Mouse (Mus musculus): Measurements from ENCODE around the gene Opcml. TPM values are rescaled to one million over a fixed set of nuclear protein-coding genes. Genes with fewer than 3 reads are reported as not detected.

The Opcml gene
- polyA plus RNA-seq, 1 experiment, result 0.03 TPM

- Histone ChIP-seq H3K4me3 (replicated peaks) (no peak overlapping the region), H3K4me1 (ENCODE audit: control insufficient read depth) (no peaks in the 10 kb centered on the region), H3K27me3 (ENCODE audit: control insufficient read depth) (no peaks in the 10 kb centered on the region), H3K9me3 (ENCODE audit: control insufficient read depth, low read length) (no peaks in the 10 kb centered on the region), H3K36me3 (ENCODE audit: control insufficient read depth) (no peaks in the 10 kb centered on the region)
- TF ChIP-seq GATA1 (IDR thresholded peaks at IDR 0.05; ENCODE audit: low read length), result no peak
- TF ChIP-seq TAL1 (IDR thresholded peaks at IDR 0.05; ENCODE audit: low read length), result no peak
These were observed 661.9 kb downstream of the Opcml start for GRCm38 (mm10) chr9:28452509-28452908.

GRCm38 (mm10) chr9:28453062-28453461, 662.5 kb downstream of the Opcml start:
- no peak overlapping the region for H3K4me3 ChIP-seq (replicated peaks)
- TF ChIP-seq TAL1 (IDR thresholded peaks at IDR 0.05; ENCODE audit: low read length), result no peak
- TF ChIP-seq GATA1 (IDR thresholded peaks at IDR 0.05; ENCODE audit: low read length), result no peak
- no peaks in the 10 kb centered on the region for H3K36me3 ChIP-seq (ENCODE audit: control insufficient read depth)
- no peaks in the 10 kb centered on the region for H3K4me1 ChIP-seq (ENCODE audit: control insufficient read depth)
- H3K9me3 ChIP-seq (ENCODE audit: control insufficient read depth, low read length), result no peaks in the 10 kb centered on the region
- H3K27me3 ChIP-seq (ENCODE audit: control insufficient read depth), result no peaks in the 10 kb centered on the region

GRCm38 (mm10) chr9:28457982-28458770, 667.6 kb downstream of the Opcml start:
- Histone ChIP-seq H3K4me1 (ENCODE audit: control insufficient read depth) (no peaks in the 10 kb centered on the region), H3K9me3 (ENCODE audit: control insufficient read depth, low read length) (no peaks in the 10 kb centered on the region), H3K36me3 (ENCODE audit: control insufficient read depth) (no peaks in the 10 kb centered on the region), H3K27me3 (ENCODE audit: control insufficient read depth) (no peaks in the 10 kb centered on the region), H3K4me3 (replicated peaks) (no peak overlapping the region)
- TF ChIP-seq TAL1 (IDR thresholded peaks at IDR 0.05; ENCODE audit: low read length) (no peak), GATA1 (IDR thresholded peaks at IDR 0.05; ENCODE audit: low read length) (no peak)

- Histone ChIP-seq H3K27me3 (ENCODE audit: control insufficient read depth) (no peaks in the 10 kb centered on the region), H3K36me3 (ENCODE audit: control insufficient read depth) (no peaks in the 10 kb centered on the region), H3K9me3 (ENCODE audit: control insufficient read depth, low read length) (no peaks in the 10 kb centered on the region), H3K4me3 (replicated peaks) (no peak overlapping the region), H3K4me1 (ENCODE audit: control insufficient read depth) (no peaks in the 10 kb centered on the region)
- TF ChIP-seq GATA1 (IDR thresholded peaks at IDR 0.05; ENCODE audit: low read length), result no peak
- no peak for TF ChIP-seq TAL1 (IDR thresholded peaks at IDR 0.05; ENCODE audit: low read length)
These were observed 673.0 kb downstream of the Opcml start for GRCm38 (mm10) chr9:28463622-28464021.

DNA sequence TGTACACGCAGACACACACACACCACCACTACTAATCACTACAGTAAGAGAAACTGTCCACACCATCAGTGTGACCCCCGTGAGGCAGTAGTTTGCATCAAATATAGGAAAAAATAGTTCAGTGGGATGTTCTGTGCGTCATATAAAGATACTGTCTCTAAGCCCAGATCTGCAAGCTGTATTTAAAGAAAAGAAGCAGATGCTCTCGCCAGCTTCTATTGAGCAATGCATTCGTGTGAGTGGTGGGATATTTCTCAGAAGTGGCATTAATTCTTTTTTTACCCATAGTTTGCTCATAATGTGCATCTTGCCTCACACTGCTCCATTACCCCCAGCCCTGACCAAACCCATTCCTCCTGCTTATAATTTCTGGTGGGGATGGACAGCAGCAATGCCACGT, 678.8 kb downstream of the Opcml start:
- Histone ChIP-seq H3K4me3 (replicated peaks) (no peak overlapping the region), H3K36me3 (ENCODE audit: control insufficient read depth) (no peaks in the 10 kb centered on the region), H3K4me1 (ENCODE audit: control insufficient read depth) (no peaks in the 10 kb centered on the region), H3K9me3 (ENCODE audit: control insufficient read depth, low read length) (no peaks in the 10 kb centered on the region), H3K27me3 (ENCODE audit: control insufficient read depth) (no peaks in the 10 kb centered on the region)
- TF ChIP-seq GATA1 (IDR thresholded peaks at IDR 0.05; ENCODE audit: low read length) (no peak), TAL1 (IDR thresholded peaks at IDR 0.05; ENCODE audit: low read length) (no peak)

DNA sequence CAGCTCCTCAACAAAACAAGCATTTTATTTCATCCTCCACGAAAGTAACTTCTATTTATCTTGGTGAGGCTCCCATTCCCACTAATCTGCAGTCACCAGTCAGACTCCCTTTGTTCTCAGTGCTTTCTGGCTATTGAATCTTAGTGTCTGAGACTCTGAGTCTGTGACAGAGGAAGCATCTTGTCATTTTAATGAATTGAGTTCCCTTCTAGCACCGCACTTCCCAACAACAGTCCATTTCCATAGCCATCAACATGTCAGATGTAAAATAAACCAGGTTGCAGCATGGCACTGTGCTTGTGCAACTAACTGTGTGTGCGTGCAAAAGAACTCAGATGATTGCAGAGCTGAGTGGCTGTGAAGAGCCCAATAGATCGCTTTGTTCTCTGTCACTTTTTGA, 680.9 kb downstream of the Opcml start:
- no peak overlapping the region for H3K4me3 ChIP-seq (replicated peaks)
- H3K4me1 ChIP-seq (ENCODE audit: control insufficient read depth), result no peaks in the 10 kb centered on the region
- H3K27me3 ChIP-seq (ENCODE audit: control insufficient read depth), result no peaks in the 10 kb centered on the region
- no peaks in the 10 kb centered on the region for H3K36me3 ChIP-seq (ENCODE audit: control insufficient read depth)
- TF ChIP-seq TAL1 (IDR thresholded peaks at IDR 0.05; ENCODE audit: low read length) (no peak), GATA1 (IDR thresholded peaks at IDR 0.05; ENCODE audit: low read length) (no peak)
- H3K9me3 ChIP-seq (ENCODE audit: control insufficient read depth, low read length), result no peaks in the 10 kb centered on the region

DNA sequence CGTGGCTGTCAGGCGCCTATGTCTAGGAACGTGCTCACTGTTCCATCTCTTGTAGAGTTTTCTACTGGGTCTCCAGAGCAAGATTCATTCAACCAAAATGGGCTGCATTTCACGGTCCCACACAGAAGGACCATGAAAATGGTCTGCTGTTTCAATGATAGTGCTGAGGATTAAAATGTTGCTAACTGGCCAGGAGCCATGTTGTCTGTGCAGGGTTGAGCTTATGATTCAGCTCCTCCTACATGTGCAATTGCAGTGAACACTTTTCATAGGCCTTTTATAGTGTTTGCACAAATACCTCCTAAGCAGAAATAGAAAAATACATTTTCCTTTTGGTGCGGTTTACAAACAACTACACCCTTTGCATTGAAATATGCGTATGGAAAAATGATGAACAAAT, 684.0 kb downstream of the Opcml start:
- no peaks in the 10 kb centered on the region for H3K9me3 ChIP-seq (ENCODE audit: control insufficient read depth, low read length)
- H3K36me3 ChIP-seq (ENCODE audit: control insufficient read depth), result no peaks in the 10 kb centered on the region
- H3K27me3 ChIP-seq (ENCODE audit: control insufficient read depth), result no peaks in the 10 kb centered on the region
- no peaks in the 10 kb centered on the region for H3K4me1 ChIP-seq (ENCODE audit: control insufficient read depth)
- TF ChIP-seq GATA1 (IDR thresholded peaks at IDR 0.05; ENCODE audit: low read length), result no peak
- TF ChIP-seq TAL1 (IDR thresholded peaks at IDR 0.05; ENCODE audit: low read length), result no peak
- H3K4me3 ChIP-seq (replicated peaks), result no peak overlapping the region

DNA sequence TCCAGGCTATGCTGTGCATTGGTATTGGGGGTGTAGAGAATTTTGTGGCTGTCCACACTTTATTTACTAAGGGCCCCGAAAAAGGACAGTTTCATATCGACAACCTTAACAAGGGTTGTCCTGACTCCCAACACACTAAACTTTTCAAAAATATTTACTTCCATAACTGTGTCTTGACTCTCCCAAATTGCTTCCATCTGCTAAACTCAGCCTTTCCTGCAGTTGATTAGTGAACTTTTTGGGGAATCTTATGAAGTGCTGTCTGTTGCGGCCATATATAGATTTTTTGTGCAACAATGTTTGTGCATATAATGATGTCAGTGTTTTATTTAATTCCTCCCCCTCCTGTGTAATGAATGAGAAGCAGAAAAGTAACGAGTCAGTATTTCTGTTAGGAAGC, 690.7 kb downstream of the Opcml start:
- Histone ChIP-seq H3K4me1 (ENCODE audit: control insufficient read depth) (no peaks in the 10 kb centered on the region), H3K27me3 (ENCODE audit: control insufficient read depth) (no peaks in the 10 kb centered on the region), H3K9me3 (ENCODE audit: control insufficient read depth, low read length) (no peaks in the 10 kb centered on the region), H3K4me3 (replicated peaks) (no peak overlapping the region), H3K36me3 (ENCODE audit: control insufficient read depth) (no peaks in the 10 kb centered on the region)
- no peak for TF ChIP-seq GATA1 (IDR thresholded peaks at IDR 0.05; ENCODE audit: low read length)
- no peak for TF ChIP-seq TAL1 (IDR thresholded peaks at IDR 0.05; ENCODE audit: low read length)

DNA sequence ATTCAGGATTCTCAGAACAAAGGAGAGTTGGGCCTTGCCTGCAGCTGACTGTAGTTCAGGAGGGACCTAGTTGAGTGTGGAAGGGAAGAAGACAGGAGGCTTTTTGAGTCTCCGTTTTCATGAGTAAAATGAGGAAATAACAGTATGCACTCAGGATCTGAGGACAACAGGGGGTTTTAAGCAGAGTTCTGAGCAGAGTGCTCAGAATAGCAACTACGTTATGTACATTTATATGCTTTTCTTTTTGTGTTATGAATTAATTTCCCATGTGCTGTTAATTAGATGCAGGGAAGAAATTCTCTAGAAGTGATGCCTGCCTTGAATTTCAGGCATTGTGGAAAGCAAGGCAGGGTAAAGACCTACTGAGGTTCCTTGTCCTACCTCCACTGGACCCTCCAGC, 697.9 kb downstream of the Opcml start:
- Histone ChIP-seq H3K9me3 (ENCODE audit: control insufficient read depth, low read length) (no peaks in the 10 kb centered on the region), H3K4me1 (ENCODE audit: control insufficient read depth) (no peaks in the 10 kb centered on the region), H3K27me3 (ENCODE audit: control insufficient read depth) (no peaks in the 10 kb centered on the region), H3K4me3 (replicated peaks) (no peak overlapping the region), H3K36me3 (ENCODE audit: control insufficient read depth) (no peaks in the 10 kb centered on the region)
- no peak for TF ChIP-seq GATA1 (IDR thresholded peaks at IDR 0.05; ENCODE audit: low read length)
- TF ChIP-seq TAL1 (IDR thresholded peaks at IDR 0.05; ENCODE audit: low read length), result no peak

DNA sequence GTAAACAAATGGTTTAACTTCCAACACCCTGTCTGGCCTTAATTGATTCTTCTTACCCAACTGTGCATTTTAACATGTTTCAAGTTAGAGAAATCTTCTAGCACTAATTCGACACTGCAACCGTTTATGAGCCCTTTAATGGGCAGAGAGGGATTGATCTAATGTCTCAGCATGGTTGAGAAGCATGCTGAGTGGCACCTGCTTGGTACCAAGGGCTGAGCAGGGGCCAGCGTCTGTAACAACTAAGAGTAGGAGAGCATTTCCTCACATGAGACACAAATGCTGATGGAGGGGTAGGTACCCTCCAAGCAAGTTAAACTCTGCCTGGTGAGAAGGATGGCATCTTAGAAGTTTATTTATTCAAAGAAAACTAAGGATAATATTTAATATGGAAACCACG, 699.3 kb downstream of the Opcml start:
- Histone ChIP-seq H3K4me3 (replicated peaks) (no peak overlapping the region), H3K36me3 (ENCODE audit: control insufficient read depth) (no peaks in the 10 kb centered on the region), H3K9me3 (ENCODE audit: control insufficient read depth, low read length) (no peaks in the 10 kb centered on the region), H3K4me1 (ENCODE audit: control insufficient read depth) (no peaks in the 10 kb centered on the region), H3K27me3 (ENCODE audit: control insufficient read depth) (no peaks in the 10 kb centered on the region)
- no peak for TF ChIP-seq TAL1 (IDR thresholded peaks at IDR 0.05; ENCODE audit: low read length)
- no peak for TF ChIP-seq GATA1 (IDR thresholded peaks at IDR 0.05; ENCODE audit: low read length)

Measured in erythroblast, embryonic 14.5 days (primary cell).